Mouse (Mus musculus) ES-E14 (cell line): ENCODE measurements around the gene Cdiptos. TPM values are rescaled to one million over a fixed set of nuclear protein-coding genes. Genes with fewer than 3 reads are reported as not detected.

Source experiments
- DNase-seq: peaks from one replicate; pipeline ENCODE4 v3.0.0-alpha.2; 2013; ENCODE audit warnings: low read depth, low spot score
- H3K27ac ChIP-seq: 2 replicates; pipeline ENCODE4 v1.5.1; 2012; ENCODE audit warnings: low read depth, mild to moderate bottlenecking, low read length, moderate library complexity, mixed read lengths; ENCODE audit not compliant: poor library complexity, insufficient read depth, severe bottlenecking
- H3K36me3 ChIP-seq: 2 replicates; pipeline ENCODE4 v1.6.1; 2012; ENCODE audit warnings: mild to moderate bottlenecking, low read length, moderate library complexity, mixed read lengths; ENCODE audit not compliant: control insufficient read depth, poor library complexity, insufficient read depth, severe bottlenecking
- H3K4me1 ChIP-seq, 2 experiments: fragments of 150-350 bp in 1 of 2; sonication (generic) in 1 of 2; 2 replicates each; pipeline ENCODE4 v1.6.1; 2012; ENCODE audit warnings: low read length in 2 of 2, mild to moderate bottlenecking in 1 of 2, mixed read lengths in 1 of 2; ENCODE audit not compliant: control insufficient read depth in 2 of 2, insufficient read depth in 2 of 2, poor library complexity in 1 of 2
- H3K4me3 ChIP-seq, 2 experiments: fragments of 150-350 bp in 1 of 2; sonication (generic) in 1 of 2; 2 replicates each; pipeline ENCODE4 v1.5.1; 2012; ENCODE audit warnings: low read length in 2 of 2, low read depth in 1 of 2, mild to moderate bottlenecking in 1 of 2, mixed read lengths in 1 of 2; ENCODE audit not compliant: insufficient read depth in 1 of 2, poor library complexity in 1 of 2, severe bottlenecking in 1 of 2
- H3K9ac ChIP-seq: 2 replicates; pipeline ENCODE4 v1.6.1; 2012; ENCODE audit warnings: low read depth, mild to moderate bottlenecking, low read length, mixed read lengths; ENCODE audit not compliant: poor library complexity, insufficient read depth, severe bottlenecking
- H3K9me3 ChIP-seq: fragments of 150-350 bp; sonication (generic); 2 replicates; pipeline ENCODE4 v1.6.1; 2012; ENCODE audit warnings: low read depth, mild to moderate bottlenecking, low read length; ENCODE audit not compliant: control insufficient read depth, insufficient read depth
- CHD2 ChIP-seq: IDR thresholded peaks from 2 replicates; pipeline ENCODE4 v1.6.1; 2014; ENCODE audit warnings: mild to moderate bottlenecking, low read depth, low read length, inconsistent platforms
- HCFC1 ChIP-seq: IDR thresholded peaks from 2 replicates; pipeline ENCODE4 v1.6.1; 2012; ENCODE audit warnings: low read length, inconsistent platforms, borderline replicate concordance; ENCODE audit not compliant: insufficient read depth
- MAFK ChIP-seq: IDR thresholded peaks from 2 replicates; pipeline ENCODE4 v1.6.1; 2014; ENCODE audit warnings: mild to moderate bottlenecking, low read depth, low read length, inconsistent platforms; ENCODE audit not compliant: insufficient read depth
- ZC3H11A ChIP-seq: IDR thresholded peaks from 2 replicates; pipeline ENCODE4 v1.6.1; 2012; ENCODE audit warnings: low read depth, mild to moderate bottlenecking, inconsistent platforms, low read length, borderline replicate concordance
- ZNF384 ChIP-seq: IDR thresholded peaks from 2 replicates; pipeline ENCODE4 v1.6.1; 2012; ENCODE audit warnings: low read depth, low read length, inconsistent platforms
- in situ Hi-C, 2 experiments: fragments of 600-800 bp; cut with MboI; formaldehyde crosslinking; loops; one replicate each; pipeline ENCODE4 v1.15.1; 2025; ENCODE audit warnings: low sequenced_read_pairs in 2 of 2, inconsistent platforms in 1 of 2; ENCODE audit not compliant: unreplicated experiment in 2 of 2
- total RNA-seq: library from RNA; depleted of rRNA; stranded (reverse); fragments of 300-350 nt; gene quantifications from 2 replicates; pipeline ENCODE4 v1.2.3, GENCODE M21; 2012

The Cdiptos gene
- total RNA-seq, 1 experiment: 0.18 TPM

DNA sequence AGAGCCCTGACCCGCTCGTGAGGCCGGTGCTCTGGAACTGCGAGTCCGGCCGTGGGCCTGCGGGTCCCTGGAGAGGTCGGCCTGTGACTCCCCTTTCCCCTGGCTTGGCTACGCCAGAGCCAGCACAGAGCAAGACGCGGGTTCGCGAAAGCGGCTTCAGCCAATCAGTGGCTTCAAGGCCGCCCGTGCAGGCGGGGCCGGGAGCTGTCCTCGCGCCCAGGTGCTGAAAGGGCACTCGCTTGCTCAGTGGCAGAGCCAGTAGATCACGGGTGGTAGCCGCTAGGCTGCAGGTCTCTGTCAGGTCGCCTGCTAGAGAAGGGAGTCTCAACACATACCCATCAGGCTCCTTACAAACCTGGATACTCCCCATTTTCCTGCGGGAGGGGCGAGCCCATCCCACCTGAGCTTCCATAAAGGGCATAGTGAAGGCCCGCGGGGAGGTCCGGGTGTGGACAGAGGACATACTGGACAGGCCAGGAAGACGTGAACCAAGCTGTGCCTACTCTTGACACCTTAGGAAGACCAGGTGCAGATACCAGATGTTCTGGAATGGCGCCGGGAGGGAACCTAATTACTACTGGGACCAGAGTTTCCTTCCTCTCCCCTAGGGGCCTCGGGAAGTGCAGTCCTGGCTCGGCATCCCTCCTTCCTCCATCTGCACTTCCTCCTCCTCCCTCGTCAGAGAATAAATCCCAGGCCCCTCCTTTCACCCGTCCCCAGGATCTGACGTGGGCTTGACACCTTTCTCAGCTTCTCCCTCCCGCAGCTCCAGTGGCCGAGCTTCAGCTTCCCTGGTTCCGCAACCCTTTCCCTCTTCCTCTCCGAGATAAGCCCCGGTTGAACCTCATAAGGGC lies 25.9 kb downstream of the Cdiptos start, which contains the start of gene Sez6l2:
TSS of gene Sez6l2 (plus strand) at position 771 of the 854 bp plus-strand sequence.
- TF ChIP-seq MAFK: no peak
- TF ChIP-seq HCFC1: 0 out of 2 replicates have a peak, but pooled peaks have one; percentile 14
- no peak for TF ChIP-seq ZC3H11A
- no peak for TF ChIP-seq CHD2
- no peak for TF ChIP-seq ZNF384
- no peaks in the 10 kb centered on the region for H3K9me3 ChIP-seq
- peak; percentile 73 for DNase-seq
- H3K36me3 ChIP-seq: no peaks in the 10 kb centered on the region
- peaks cover 0 to 9% of the 10 kb centered on the region in 2 experiments; a peak in 1 of 4 replicates for H3K4me1 ChIP-seq
- H3K27ac ChIP-seq: no peak within 1 kb of the TSS
- peak within 1 kb of the TSS; percentile 71 to 76 for H3K4me3 ChIP-seq
- in situ Hi-C loops: no loop called here
- H3K9ac ChIP-seq: peak within 1 kb of the TSS; percentile 53

DNA sequence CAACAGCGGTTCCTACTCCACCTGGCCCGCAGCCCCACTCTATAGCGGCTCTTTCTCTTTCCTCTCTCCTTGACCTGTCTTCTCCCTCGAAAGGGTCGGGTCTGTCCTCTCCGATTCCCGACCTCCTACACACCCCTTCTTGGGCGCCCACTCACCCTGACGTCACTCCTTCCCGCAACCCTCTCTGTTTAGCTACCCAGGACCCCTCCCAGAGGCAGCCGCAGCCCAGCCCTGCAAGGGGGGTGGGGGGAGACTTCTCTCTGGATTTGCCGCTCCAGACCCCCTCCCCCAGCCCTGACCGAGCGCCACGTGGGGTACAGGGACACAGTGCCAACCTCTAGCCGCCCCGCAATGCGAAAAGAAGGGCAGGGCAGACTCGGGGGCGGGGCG lies 26.5 kb downstream of the Cdiptos start, which contains the start of gene Asphd1:
TSS of gene Asphd1 (minus strand) at position 180 of the 390 bp plus-strand sequence.
- peaks cover 0 to 12% of the 10 kb centered on the region in 2 experiments; a peak in 1 of 4 replicates for H3K4me1 ChIP-seq
- no peak for TF ChIP-seq MAFK
- TF ChIP-seq HCFC1: peak; percentile 30; the same call in 1 of the 2 replicates
- H3K36me3 ChIP-seq: no peaks in the 10 kb centered on the region; the same call in 1 of the 2 replicates
- H3K9ac ChIP-seq: peak within 1 kb of the TSS; percentile 53
- in situ Hi-C loops: no loop called here
- no peak within 1 kb of the TSS for H3K27ac ChIP-seq
- peak within 1 kb of the TSS; percentile 71 to 76 for H3K4me3 ChIP-seq
- H3K9me3 ChIP-seq: no peaks in the 10 kb centered on the region
- DNase-seq: no peak

DNA sequence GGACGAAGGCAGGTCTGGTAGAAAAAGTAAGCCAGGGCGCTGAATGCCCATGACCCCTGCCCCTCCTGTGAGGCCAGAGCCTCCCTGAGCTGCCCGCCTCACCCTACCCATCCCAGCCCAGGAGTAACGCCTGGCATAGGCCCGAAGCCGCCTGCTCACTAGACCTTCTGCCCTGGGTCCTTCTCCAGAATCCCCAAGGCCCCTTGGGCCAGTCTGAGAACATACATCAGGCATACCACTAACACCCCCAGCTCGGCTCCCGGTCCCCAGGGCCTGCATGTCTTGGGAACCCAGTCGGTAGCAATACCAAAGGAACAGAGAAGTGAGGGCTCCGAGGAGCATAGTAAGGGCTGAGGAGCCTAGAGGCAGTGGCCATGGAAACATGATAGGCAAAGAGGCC lies 27.3 kb downstream of the Cdiptos start:
- in situ Hi-C loops: no loop called here
- TF ChIP-seq MAFK (no peak), ZNF384 (no peak), ZC3H11A (no peak), HCFC1 (no peak), CHD2 (no peak)
- Histone ChIP-seq H3K4me1 (peaks cover 0 to 12% of the 10 kb centered on the region in 2 experiments; a peak in 1 of 4 replicates), H3K9ac (no peak overlapping the region), H3K36me3 (no peaks in the 10 kb centered on the region; the same call in 1 of the 2 replicates), H3K9me3 (no peaks in the 10 kb centered on the region), H3K27ac (no peak overlapping the region), H3K4me3 (no peak overlapping the region)
- no peak for DNase-seq

DNA sequence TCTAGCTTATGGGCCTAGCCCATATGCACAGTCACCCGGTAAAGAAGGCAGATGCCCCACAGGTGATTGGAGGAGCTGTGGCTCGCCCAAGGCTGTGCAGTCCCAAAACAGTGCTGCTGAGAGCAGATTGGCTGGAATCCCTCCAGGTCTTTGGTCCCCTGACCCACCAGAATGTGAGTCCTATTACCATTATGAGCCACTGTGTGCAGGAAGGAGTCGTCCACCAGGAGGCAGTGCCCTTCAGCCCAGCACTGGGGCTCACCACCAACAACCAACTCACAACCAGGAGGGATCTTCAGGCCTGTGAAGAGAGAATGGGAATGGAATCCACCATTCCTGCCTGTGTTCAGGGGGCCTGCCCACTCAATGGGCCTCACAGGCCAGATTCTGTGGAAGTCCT lies 29.4 kb downstream of the Cdiptos start:
- no peaks in the 10 kb centered on the region for H3K9me3 ChIP-seq
- no peak for DNase-seq
- in situ Hi-C loops: no loop called here
- H3K4me3 ChIP-seq: no peak overlapping the region
- H3K4me1 ChIP-seq: peaks cover 0 to 13% of the 10 kb centered on the region in 2 experiments; a peak in 1 of 4 replicates
- peaks cover 7% of the 10 kb centered on the region; the same call in 1 of the 2 replicates for H3K36me3 ChIP-seq
- H3K27ac ChIP-seq: no peak overlapping the region
- no peak for TF ChIP-seq HCFC1
- no peak overlapping the region for H3K9ac ChIP-seq

DNA sequence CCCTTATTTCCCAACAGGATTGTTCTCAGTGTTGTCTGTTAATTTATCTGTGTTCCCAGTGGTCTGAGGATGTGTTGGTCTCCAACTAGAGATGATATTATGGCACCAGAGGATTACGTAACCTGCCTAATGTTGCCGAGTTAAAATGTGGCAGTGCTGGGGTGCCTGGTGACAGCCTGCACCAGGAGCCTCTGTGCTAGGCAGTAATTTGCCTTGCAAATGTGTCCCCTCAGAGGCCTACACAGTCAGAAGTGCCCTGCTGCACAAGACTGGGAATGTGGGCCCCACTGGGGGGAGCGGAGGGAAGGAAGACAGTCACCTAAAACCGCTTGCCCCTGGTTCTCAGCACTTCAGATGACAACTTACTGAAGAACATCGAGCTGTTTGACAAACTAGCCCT lies 34.1 kb downstream of the Cdiptos start:
- Histone ChIP-seq H3K27ac (no peak overlapping the region), H3K4me3 (no peak overlapping the region), H3K9me3 (no peaks in the 10 kb centered on the region), H3K36me3 (peaks cover 9% of the 10 kb centered on the region; the same call in 1 of the 2 replicates), H3K4me1 (peaks cover 0 to 15% of the 10 kb centered on the region in 2 experiments; a peak in 1 of 4 replicates), H3K9ac (no peak overlapping the region)
- TF ChIP-seq ZNF384: no peak
- no peak for TF ChIP-seq MAFK
- TF ChIP-seq ZC3H11A: no peak
- TF ChIP-seq HCFC1: no peak
- no peak for TF ChIP-seq CHD2
- DNase-seq: no peak
- in situ Hi-C loops: no loop called here
